Mouse (Mus musculus) neural tube, embryonic 10.5 days (tissue): Measurements from ENCODE around the gene Nus1.

Experiments used
- DNase-seq: peaks from one replicate; pipeline ENCODE4 v3.0.0-alpha.2; 2017; ENCODE audit warnings: low spot score; ENCODE audit errors: extremely low spot score

Nus1 gene

GRCm38 (mm10) chr10:52416458-52416857 is 889 bp upstream of the Nus1 start:
- no peak for DNase-seq

GRCm38 (mm10) chr10:52417998-52418860 is 882 bp downstream of the Nus1 start:
- peak; percentile 34 for DNase-seq

- no peak for DNase-seq
These were observed 1.6 kb downstream of the Nus1 start for GRCm38 (mm10) chr10:52418931-52419330.

- DNase-seq, result no peak
These were observed 2.1 kb downstream of the Nus1 start for GRCm38 (mm10) chr10:52419402-52419801.

- DNase-seq, result no peak
These were observed 3.2 kb downstream of the Nus1 start for GRCm38 (mm10) chr10:52420526-52420925.

- DNase-seq, result no peak
These were observed 4.4 kb downstream of the Nus1 start for GRCm38 (mm10) chr10:52421716-52422115.

GRCm38 (mm10) chr10:52423097-52423496 is 5.8 kb downstream of the Nus1 start:
- no peak for DNase-seq

GRCm38 (mm10) chr10:52426314-52426980 is 9.1 kb downstream of the Nus1 start:
- no peak for DNase-seq

- no peak for DNase-seq
These were observed 10.5 kb downstream of the Nus1 start for GRCm38 (mm10) chr10:52427634-52428415.

- no peak for DNase-seq
These were observed 13.6 kb downstream of the Nus1 start for GRCm38 (mm10) chr10:52430953-52431352.

GRCm38 (mm10) chr10:52434836-52435235 is 17.5 kb downstream of the Nus1 start:
- DNase-seq, result no peak

GRCm38 (mm10) chr10:52460614-52461013 is 43.3 kb downstream of the Nus1 start:
- DNase-seq, result no peak

GRCm38 (mm10) chr10:52463941-52464739 is 46.8 kb downstream of the Nus1 start:
- no peak for DNase-seq

- no peak for DNase-seq
These were observed 54.2 kb downstream of the Nus1 start for GRCm38 (mm10) chr10:52471520-52471919.
